Mouse (Mus musculus) erythroblast, embryonic 14.5 days (primary cell): ENCODE data around the gene Ikbke. TPM values are rescaled to one million over a fixed set of nuclear protein-coding genes. Genes with fewer than 3 reads are reported as not detected.

Source experiments
- H3K27me3 ChIP-seq: 2 replicates; pipeline ENCODE4 v1.6.1; 2012; ENCODE audit warnings: inconsistent platforms; ENCODE audit not compliant: control insufficient read depth
- H3K36me3 ChIP-seq: 2 replicates; pipeline ENCODE4 v1.6.1; 2012; ENCODE audit warnings: mild to moderate bottlenecking, inconsistent platforms; ENCODE audit not compliant: control insufficient read depth
- H3K4me1 ChIP-seq: 2 replicates; pipeline ENCODE4 v1.6.1; 2012; ENCODE audit warnings: inconsistent platforms; ENCODE audit not compliant: control insufficient read depth
- H3K4me3 ChIP-seq: replicated peaks from 2 replicates; pipeline ENCODE3; 2012; ENCODE audit warnings: moderate library complexity, mild to moderate bottlenecking, inconsistent platforms
- H3K9me3 ChIP-seq: 2 replicates; pipeline ENCODE4 v1.6.1; 2012; ENCODE audit warnings: low read length, inconsistent platforms, mixed read lengths; ENCODE audit not compliant: control insufficient read depth
- GATA1 ChIP-seq: IDR thresholded peaks from 2 replicates; pipeline ENCODE4 v1.6.1; 2012; ENCODE audit warnings: low read length, inconsistent platforms, mixed read lengths
- TAL1 ChIP-seq: IDR thresholded peaks from 3 replicates; pipeline ENCODE4 v1.6.1; 2012; ENCODE audit warnings: low read length, inconsistent platforms, mixed read lengths
- polyA plus RNA-seq: library from polyadenylated mRNA; stranded (reverse); fragments of >175 nt; gene quantifications from 2 replicates; pipeline ENCODE4 v1.2.3, GENCODE M21; 2012

Ikbke gene
- polyA plus RNA-seq, 1 experiment, result not detected

DNA sequence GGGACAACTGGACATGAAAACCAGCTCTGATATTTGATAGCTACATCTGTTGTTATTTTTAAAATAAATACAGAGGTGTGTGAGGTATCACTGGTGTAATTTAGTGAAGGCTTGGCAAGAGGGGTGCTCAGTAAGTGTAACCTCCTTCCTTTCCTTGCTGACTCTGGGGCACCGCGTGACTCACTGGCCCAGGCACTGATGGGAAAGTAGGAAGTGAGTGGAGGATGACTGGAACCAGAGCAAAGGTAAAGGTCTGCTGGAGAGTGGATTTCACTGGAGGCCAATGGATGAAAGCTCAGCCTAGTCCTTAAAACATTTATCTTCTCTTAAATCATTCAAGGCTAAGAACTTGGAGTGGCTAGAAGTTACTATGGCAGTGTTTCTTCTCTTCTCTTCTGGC is 21.3 kb upstream of the Ikbke start:
- Histone ChIP-seq H3K36me3 (peaks cover 27% of the 10 kb centered on the region), H3K9me3 (no peaks in the 10 kb centered on the region), H3K4me1 (no peaks in the 10 kb centered on the region), H3K4me3 (no peak overlapping the region), H3K27me3 (no peaks in the 10 kb centered on the region)
- TF ChIP-seq GATA1 (no peak), TAL1 (no peak)

DNA sequence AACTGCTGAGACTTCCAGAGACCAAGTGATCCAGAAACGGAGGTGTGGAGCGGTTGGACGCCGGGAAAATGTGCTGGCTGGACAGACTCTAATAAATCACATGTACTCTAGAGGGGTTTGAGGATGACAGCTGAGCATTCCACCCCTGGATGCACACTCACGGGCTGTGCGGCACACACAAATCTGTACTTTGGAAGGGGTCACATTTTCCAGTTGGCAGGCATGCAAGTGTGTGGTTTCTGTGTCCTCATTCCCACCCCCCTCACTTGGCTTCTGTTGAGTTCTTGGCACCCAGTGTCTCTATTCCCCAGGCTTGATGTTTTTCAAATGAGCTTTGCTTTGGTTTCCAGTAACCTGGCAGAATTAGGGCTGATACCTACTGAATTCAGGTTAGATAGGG is 20.4 kb upstream of the Ikbke start:
- H3K4me1 ChIP-seq, result no peaks in the 10 kb centered on the region
- TF ChIP-seq GATA1 (no peak), TAL1 (no peak)
- H3K36me3 ChIP-seq, result peaks cover 33% of the 10 kb centered on the region
- no peaks in the 10 kb centered on the region for H3K27me3 ChIP-seq
- no peak overlapping the region for H3K4me3 ChIP-seq
- no peaks in the 10 kb centered on the region for H3K9me3 ChIP-seq

DNA sequence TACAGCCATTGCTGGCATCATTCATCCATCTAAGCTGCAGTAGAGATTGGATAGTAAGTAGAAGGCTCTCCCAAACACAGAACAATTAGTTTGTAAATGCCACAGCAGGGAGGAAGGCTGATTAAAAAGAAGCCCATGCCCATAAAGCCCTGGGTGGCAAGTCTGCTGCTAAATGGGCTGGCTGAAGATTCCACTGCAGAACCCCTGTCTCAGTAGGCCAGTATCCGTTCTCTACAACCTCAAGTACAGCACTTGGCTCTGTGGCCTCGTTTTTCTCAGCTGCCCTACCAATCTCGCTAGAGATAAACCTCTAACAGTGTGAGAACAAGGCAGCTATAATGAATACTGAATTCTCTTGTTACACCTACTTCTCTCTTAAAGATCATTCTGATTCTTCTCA is 19.8 kb upstream of the Ikbke start:
- Histone ChIP-seq H3K9me3 (no peaks in the 10 kb centered on the region), H3K4me1 (no peaks in the 10 kb centered on the region), H3K36me3 (peaks cover 35% of the 10 kb centered on the region), H3K27me3 (no peaks in the 10 kb centered on the region), H3K4me3 (no peak overlapping the region)
- no peak for TF ChIP-seq GATA1
- TF ChIP-seq TAL1, result no peak

DNA sequence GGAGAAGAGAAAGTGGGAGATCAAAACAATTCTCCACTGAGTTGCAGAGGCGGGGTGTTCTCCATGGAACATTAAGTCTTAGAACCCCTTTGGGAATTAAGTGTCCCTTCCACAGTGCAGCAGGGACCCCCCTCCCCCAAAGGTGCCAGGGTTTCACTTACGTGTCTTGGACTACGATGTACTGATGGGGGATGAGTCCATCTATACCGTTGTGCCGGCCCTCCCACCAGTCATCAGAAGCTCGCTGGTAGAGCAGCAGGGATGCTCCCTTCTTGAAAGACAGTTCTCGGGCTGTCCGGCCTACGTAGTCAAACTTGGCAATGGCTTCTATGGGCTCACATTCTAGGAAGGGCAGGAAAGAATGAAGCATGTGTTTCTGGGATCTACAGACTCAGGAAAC is 18.8 kb upstream of the Ikbke start:
- no peaks in the 10 kb centered on the region for H3K27me3 ChIP-seq
- TF ChIP-seq GATA1, result no peak
- no peaks in the 10 kb centered on the region for H3K4me1 ChIP-seq
- H3K36me3 ChIP-seq, result peaks cover 35% of the 10 kb centered on the region
- H3K9me3 ChIP-seq, result no peaks in the 10 kb centered on the region
- no peak overlapping the region for H3K4me3 ChIP-seq

DNA sequence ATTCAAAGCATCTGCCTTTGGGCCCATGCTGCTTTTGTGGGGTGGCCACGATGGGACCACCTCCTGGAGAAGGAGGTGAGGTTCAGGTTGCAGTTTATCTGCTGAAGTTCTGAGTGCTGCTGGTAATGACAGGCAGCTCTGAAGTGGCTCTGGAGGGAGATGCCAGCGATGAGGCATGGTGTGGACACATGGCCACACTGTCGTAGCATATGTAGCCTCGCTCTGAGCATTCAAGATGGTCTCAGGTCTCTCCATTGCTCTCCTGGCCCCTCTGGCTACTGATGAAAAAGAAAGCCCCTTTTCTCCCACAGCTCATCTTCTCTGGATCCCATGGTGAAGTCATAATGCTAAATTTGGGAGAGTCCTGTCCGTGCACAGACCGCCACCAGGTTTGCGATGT is 17.3 kb upstream of the Ikbke start:
- Histone ChIP-seq H3K4me3 (no peak overlapping the region), H3K27me3 (no peaks in the 10 kb centered on the region), H3K4me1 (no peaks in the 10 kb centered on the region), H3K36me3 (peaks cover 39% of the 10 kb centered on the region), H3K9me3 (no peaks in the 10 kb centered on the region)
- TF ChIP-seq TAL1 (no peak), GATA1 (no peak)

GRCm38 (mm10) chr1:131295200-131295599 is 15.8 kb upstream of the Ikbke start:
- Histone ChIP-seq H3K36me3 (peaks cover 38% of the 10 kb centered on the region), H3K4me3 (no peak overlapping the region), H3K9me3 (no peaks in the 10 kb centered on the region), H3K4me1 (no peaks in the 10 kb centered on the region), H3K27me3 (no peaks in the 10 kb centered on the region)
- no peak for TF ChIP-seq TAL1
- no peak for TF ChIP-seq GATA1

- TF ChIP-seq TAL1, result no peak
- TF ChIP-seq GATA1, result no peak
- Histone ChIP-seq H3K9me3 (no peaks in the 10 kb centered on the region), H3K4me3 (no peak overlapping the region), H3K36me3 (peaks cover 32% of the 10 kb centered on the region), H3K27me3 (no peaks in the 10 kb centered on the region), H3K4me1 (no peaks in the 10 kb centered on the region)
These were observed 14.5 kb upstream of the Ikbke start for GRCm38 (mm10) chr1:131293922-131294250.

DNA sequence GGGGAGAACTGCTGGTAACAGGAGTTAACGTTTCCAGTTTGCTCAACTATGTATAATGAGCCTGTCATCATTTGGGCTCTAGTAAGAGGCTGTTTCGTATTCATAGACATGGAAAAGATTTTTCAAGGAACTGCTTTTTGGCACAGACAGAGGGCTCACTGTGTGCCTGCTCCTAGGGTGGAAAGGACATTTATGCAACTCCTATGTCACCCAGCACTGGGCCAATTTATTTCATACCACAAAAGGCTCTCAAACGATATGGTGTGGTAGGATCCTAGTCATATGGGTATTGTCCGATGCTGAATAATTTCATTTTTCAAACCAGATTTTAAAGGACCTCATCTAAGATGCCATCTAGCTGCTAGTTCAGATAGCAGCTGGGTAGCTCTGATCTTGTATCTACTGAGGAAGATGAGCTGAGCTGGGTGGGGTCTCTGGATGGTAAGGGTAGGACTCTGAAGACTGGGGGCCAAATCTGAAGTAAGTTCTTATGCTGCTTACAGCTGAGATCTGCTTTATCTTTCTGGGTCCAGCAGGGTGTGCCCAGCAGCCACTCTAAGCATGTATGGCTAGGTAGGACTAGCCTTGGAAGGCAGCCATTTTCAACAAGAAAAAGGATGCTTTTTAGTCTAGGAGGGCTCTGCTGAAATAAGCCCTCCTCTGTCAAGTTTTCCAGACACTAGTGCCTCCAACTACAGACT is 14.0 kb upstream of the Ikbke start:
- H3K4me1 ChIP-seq, result no peaks in the 10 kb centered on the region
- TF ChIP-seq TAL1 (no peak), GATA1 (no peak)
- H3K27me3 ChIP-seq, result no peaks in the 10 kb centered on the region
- peaks cover 32% of the 10 kb centered on the region for H3K36me3 ChIP-seq
- no peaks in the 10 kb centered on the region for H3K9me3 ChIP-seq
- H3K4me3 ChIP-seq, result no peak overlapping the region

- Histone ChIP-seq H3K27me3 (no peaks in the 10 kb centered on the region), H3K4me3 (no peak overlapping the region), H3K36me3 (peaks cover 18% of the 10 kb centered on the region), H3K9me3 (no peaks in the 10 kb centered on the region), H3K4me1 (no peaks in the 10 kb centered on the region)
- TF ChIP-seq TAL1, result no peak
- TF ChIP-seq GATA1, result no peak
These were observed 11.2 kb upstream of the Ikbke start for GRCm38 (mm10) chr1:131290648-131291047.

GRCm38 (mm10) chr1:131288938-131289337 is 9.5 kb upstream of the Ikbke start:
- H3K4me3 ChIP-seq, result no peak overlapping the region
- H3K9me3 ChIP-seq, result no peaks in the 10 kb centered on the region
- peaks cover 9% of the 10 kb centered on the region for H3K36me3 ChIP-seq
- no peaks in the 10 kb centered on the region for H3K4me1 ChIP-seq
- H3K27me3 ChIP-seq, result no peaks in the 10 kb centered on the region
- TF ChIP-seq TAL1 (no peak), GATA1 (no peak)
